ENCODE assay signal across 18 mouse cellular contexts in genomic region chr5:97205606-97206005, GRCm38 (mm10).
A peak's percentile ranks its signal among the peaks of the same experiment; 100 is the strongest.
DNase-seq lines count a peak whose midpoint lies in the region; ATAC-seq lines count a peak whose summit lies in the region.
"Had no signal": no experiment of that assay in that cellular context is flagged by ENCODE, and none has a peak within 500 bp of the region (broad histone marks: within the 10 kb centered on the region; RNA-seq: fewer than 3 reads in every experiment).

No protein-coding gene starts in this region.

- peak; percentile 22 to 31 for DNase-seq in cerebellum, adult 18-20 months
- peak; percentile 37 for DNase-seq in cerebellum, adult 9-10 months
- no peak for DNase-seq in cerebellum, postnatal 4 days (ENCODE audit: low spot score in 2 of 2)
- DNase-seq in cerebellum, postnatal 10 days = peak; percentile 66 to 69
- DNase-seq in cerebellum, postnatal 14 days = no peak
- peak; percentile 43 for DNase-seq in brain, adult 2 months (ENCODE audit: low read depth, low spot score)
- DNase-seq: adrenal gland, adult 8-10 months; adrenal gland, postnatal 14 days; adrenal gland, postnatal 36 days; B cell, adult 2 months; embryo, embryonic 11 days; gastrocnemius, adult 2 months had no signal

- ATAC-seq in cerebellum, adult (ENCODE audit: insufficient number of reproducible peaks, low FRiP score, low TSS enrichment) = no peak
- ATAC-seq: activated CD4-positive, CD25-positive, alpha-beta regulatory T cell, adult 4 months; CD4-positive, CD25-positive, alpha-beta regulatory T cell, adult 4 months; forebrain, embryonic 14.5 days; forebrain, embryonic 16.5 days; Patski had no signal

Comparison
In these comparisons a context has a peak if more than half of its experiments do, and no peak if none do; other contexts are left out.
1. DNase-seq: peak in cerebellum, adult 18-20 months (2 of 2), cerebellum, adult 9-10 months (single experiment), cerebellum, postnatal 10 days (2 of 2) and brain, adult 2 months (single experiment); none in cerebellum, postnatal 4 days (0 of 2) and cerebellum, postnatal 14 days (0 of 2).